Mouse (Mus musculus): ENCODE measurements around the gene Emc6.

Gene Emc6

DNA sequence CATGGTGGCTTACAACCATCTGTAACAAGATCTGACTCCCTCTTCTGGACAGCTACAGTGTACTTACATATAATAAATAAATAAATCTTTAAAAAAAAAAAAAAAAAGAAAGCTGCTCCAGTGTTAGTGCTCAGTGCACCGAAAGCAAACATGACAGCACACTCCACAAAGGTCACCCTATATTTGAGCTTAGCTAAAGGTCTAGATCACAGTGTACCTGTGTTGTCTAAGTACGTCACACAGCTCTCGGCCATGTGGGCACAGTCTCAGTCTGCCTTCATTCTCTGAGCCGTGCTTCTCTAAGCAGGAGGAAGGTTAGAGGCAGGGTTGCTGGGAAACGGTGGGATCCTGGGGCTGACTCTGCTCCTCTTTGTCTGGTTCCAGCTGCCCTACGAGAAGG lies 50.3 kb downstream of the Emc6 start:
- no peak for ATAC-seq (ENCODE audit: low TSS enrichment)

All from frontal cortex, adult (tissue).